Mouse (Mus musculus) C2C12 (cell line): ENCODE results near the gene Ppig.

Experiments used
- CTCF ChIP-seq: IDR thresholded peaks from one replicate; pipeline ENCODE4 v1.5.1; 2011; ENCODE audit not compliant: control insufficient read depth, insufficient read depth, insufficient read length
- MAX ChIP-seq: IDR thresholded peaks from one replicate; pipeline ENCODE4 v1.6.1; 2011; ENCODE audit warnings: mild to moderate bottlenecking, control low read depth
- MYOD1 ChIP-seq: IDR thresholded peaks from one replicate; pipeline ENCODE4 v1.6.1; 2011; ENCODE audit warnings: low read depth; ENCODE audit not compliant: control insufficient read depth, insufficient read length
- USF1 ChIP-seq: IDR thresholded peaks from one replicate; pipeline ENCODE4 v1.6.1; 2011; ENCODE audit warnings: low read depth, mild to moderate bottlenecking, control low read depth, moderate library complexity

GRCm38 (mm10) chr2:69777985-69778835 is 55.9 kb downstream of the Ppig start:
- TF ChIP-seq CTCF = no peak
- TF ChIP-seq USF1 = no peak
- no peak for TF ChIP-seq MYOD1
- no peak for TF ChIP-seq MAX
